Mouse (Mus musculus): ENCODE data around the gene Actn1. TPM values are rescaled to one million over a fixed set of nuclear protein-coding genes. Genes with fewer than 3 reads are reported as not detected.
A peak's percentile ranks its signal among the peaks of the same experiment; 100 is the strongest.

The Actn1 gene
- polyA plus RNA-seq, 1 experiment, result 193 TPM

DNA sequence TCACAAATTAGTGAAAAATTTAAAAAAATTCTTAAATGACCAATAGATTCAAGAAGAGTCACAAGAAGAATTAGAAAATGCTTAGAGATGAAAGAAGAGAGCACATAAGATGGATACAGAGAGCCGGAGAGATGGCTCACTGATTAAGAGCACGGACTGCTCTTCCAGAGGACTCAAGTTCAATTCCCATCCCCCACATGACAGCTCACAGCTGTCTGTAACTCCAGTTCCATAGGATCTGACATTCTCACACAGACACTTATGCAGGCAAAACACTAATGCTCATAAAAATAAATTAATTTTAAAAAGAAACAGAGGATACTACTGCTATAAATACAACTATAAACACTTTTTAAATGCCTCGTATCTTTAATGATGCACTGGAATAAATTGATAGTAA lies 115.3 kb downstream of the Actn1 start:
- H3K4me3 ChIP-seq (ENCODE audit: low read depth, low read length), result no peak overlapping the region
- peaks cover 2% of the 10 kb centered on the region for H3K4me1 ChIP-seq (ENCODE audit: control insufficient read depth, insufficient read depth, low read length)
- no peaks in the 10 kb centered on the region for H3K9me3 ChIP-seq (replicated peaks; ENCODE audit: control insufficient read depth, insufficient read depth, low read length, poor library complexity, severe bottlenecking)
- TF ChIP-seq EP300 (IDR thresholded peaks at IDR 0.05; ENCODE audit: insufficient read depth, low read depth, low read length) (no peak), POLR2A (IDR thresholded peaks at IDR 0.05; ENCODE audit: insufficient read depth, low read length) (no peak), CTCF (IDR thresholded peaks at IDR 0.05; ENCODE audit: low read depth, low read length) (no peak)
- no peaks in the 10 kb centered on the region for H3K27me3 ChIP-seq (ENCODE audit: control insufficient read depth, insufficient read depth, low read length, poor library complexity, severe bottlenecking)
- H3K9ac ChIP-seq (ENCODE audit: low read depth, poor library complexity, severe bottlenecking), result no peak overlapping the region
- no peak overlapping the region for H3K27ac ChIP-seq (ENCODE audit: insufficient read depth, low read length)
- no peaks in the 10 kb centered on the region for H3K36me3 ChIP-seq (ENCODE audit: control insufficient read depth, insufficient read depth, low read length, poor library complexity, severe bottlenecking)

DNA sequence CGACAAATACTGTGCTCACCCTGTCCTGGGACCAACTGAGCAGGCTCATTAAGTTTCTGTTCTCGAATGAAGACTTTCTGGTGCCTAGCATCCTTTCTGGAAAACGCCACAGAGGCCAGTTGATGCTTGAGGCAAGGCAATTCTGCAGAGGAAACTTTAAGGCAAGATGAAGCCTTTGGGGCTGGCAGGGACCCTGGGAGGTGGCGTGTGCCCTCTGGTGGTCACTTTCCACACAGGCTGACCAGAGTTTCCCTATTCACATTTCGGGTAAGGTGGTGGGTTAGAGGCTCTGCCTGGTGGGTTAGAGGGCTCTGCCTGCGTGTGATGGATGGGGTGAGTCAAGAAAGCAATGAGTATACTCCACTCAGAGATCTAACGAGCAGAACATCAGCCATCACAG lies 118.7 kb downstream of the Actn1 start:
- Histone ChIP-seq H3K4me1 (ENCODE audit: control insufficient read depth, insufficient read depth, low read length) (no peaks in the 10 kb centered on the region), H3K9me3 (replicated peaks; ENCODE audit: control insufficient read depth, insufficient read depth, low read length, poor library complexity, severe bottlenecking) (no peaks in the 10 kb centered on the region), H3K27me3 (ENCODE audit: control insufficient read depth, insufficient read depth, low read length, poor library complexity, severe bottlenecking) (no peaks in the 10 kb centered on the region), H3K4me3 (ENCODE audit: low read depth, low read length) (no peak overlapping the region), H3K9ac (ENCODE audit: low read depth, poor library complexity, severe bottlenecking) (no peak overlapping the region), H3K27ac (ENCODE audit: insufficient read depth, low read length) (no peak overlapping the region), H3K36me3 (ENCODE audit: control insufficient read depth, insufficient read depth, low read length, poor library complexity, severe bottlenecking) (no peaks in the 10 kb centered on the region)
- TF ChIP-seq CTCF (IDR thresholded peaks at IDR 0.05; ENCODE audit: low read depth, low read length) (peak; percentile 91), EP300 (IDR thresholded peaks at IDR 0.05; ENCODE audit: insufficient read depth, low read depth, low read length) (no peak)

- no peaks in the 10 kb centered on the region for H3K36me3 ChIP-seq (ENCODE audit: control insufficient read depth, insufficient read depth, low read length, poor library complexity, severe bottlenecking)
- H3K27me3 ChIP-seq (ENCODE audit: control insufficient read depth, insufficient read depth, low read length, poor library complexity, severe bottlenecking), result no peaks in the 10 kb centered on the region
- no peaks in the 10 kb centered on the region for H3K4me1 ChIP-seq (ENCODE audit: control insufficient read depth, insufficient read depth, low read length)
- no peak overlapping the region for H3K4me3 ChIP-seq (ENCODE audit: low read depth, low read length)
- H3K9ac ChIP-seq (ENCODE audit: low read depth, poor library complexity, severe bottlenecking), result no peak overlapping the region
- no peaks in the 10 kb centered on the region for H3K9me3 ChIP-seq (replicated peaks; ENCODE audit: control insufficient read depth, insufficient read depth, low read length, poor library complexity, severe bottlenecking)
- H3K27ac ChIP-seq (ENCODE audit: insufficient read depth, low read length), result no peak overlapping the region
- TF ChIP-seq EP300 (IDR thresholded peaks at IDR 0.05; ENCODE audit: insufficient read depth, low read depth, low read length) (no peak), POLR2A (IDR thresholded peaks at IDR 0.05; ENCODE audit: insufficient read depth, low read length) (no peak), CTCF (IDR thresholded peaks at IDR 0.05; ENCODE audit: low read depth, low read length) (no peak)
These were observed 119.2 kb downstream of the Actn1 start for GRCm38 (mm10) chr12:80141011-80141410.

DNA sequence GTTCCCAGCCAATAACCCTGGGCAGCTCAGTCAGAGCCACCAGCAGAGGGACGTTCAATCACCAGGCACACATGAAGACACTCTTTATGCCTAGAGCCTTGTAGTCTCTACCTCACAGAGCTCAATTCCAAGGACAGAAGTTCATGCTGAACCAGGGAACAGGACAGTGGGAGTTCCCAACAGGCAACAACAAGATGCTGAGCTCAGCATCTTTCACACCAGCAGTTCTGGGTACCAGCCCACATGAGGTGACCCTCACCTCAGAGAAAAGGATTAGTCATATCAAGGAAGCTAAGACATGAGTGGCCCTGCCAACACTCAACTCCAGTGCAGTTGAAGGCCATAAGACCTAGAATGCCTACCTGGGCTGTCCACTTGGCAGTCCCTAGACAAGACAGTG lies 122.4 kb downstream of the Actn1 start:
- no peaks in the 10 kb centered on the region for H3K36me3 ChIP-seq (ENCODE audit: control insufficient read depth, insufficient read depth, low read length, poor library complexity, severe bottlenecking)
- H3K9ac ChIP-seq (ENCODE audit: low read depth, poor library complexity, severe bottlenecking), result no peak overlapping the region
- no peak for TF ChIP-seq POLR2A (IDR thresholded peaks at IDR 0.05; ENCODE audit: insufficient read depth, low read length)
- no peak for TF ChIP-seq CTCF (IDR thresholded peaks at IDR 0.05; ENCODE audit: low read depth, low read length)
- no peak for TF ChIP-seq EP300 (IDR thresholded peaks at IDR 0.05; ENCODE audit: insufficient read depth, low read depth, low read length)
- no peaks in the 10 kb centered on the region for H3K27me3 ChIP-seq (ENCODE audit: control insufficient read depth, insufficient read depth, low read length, poor library complexity, severe bottlenecking)
- H3K4me3 ChIP-seq (ENCODE audit: low read depth, low read length), result no peak overlapping the region
- H3K9me3 ChIP-seq (replicated peaks; ENCODE audit: control insufficient read depth, insufficient read depth, low read length, poor library complexity, severe bottlenecking), result no peaks in the 10 kb centered on the region
- no peaks in the 10 kb centered on the region for H3K4me1 ChIP-seq (ENCODE audit: control insufficient read depth, insufficient read depth, low read length)
- H3K27ac ChIP-seq (ENCODE audit: insufficient read depth, low read length), result no peak overlapping the region

DNA sequence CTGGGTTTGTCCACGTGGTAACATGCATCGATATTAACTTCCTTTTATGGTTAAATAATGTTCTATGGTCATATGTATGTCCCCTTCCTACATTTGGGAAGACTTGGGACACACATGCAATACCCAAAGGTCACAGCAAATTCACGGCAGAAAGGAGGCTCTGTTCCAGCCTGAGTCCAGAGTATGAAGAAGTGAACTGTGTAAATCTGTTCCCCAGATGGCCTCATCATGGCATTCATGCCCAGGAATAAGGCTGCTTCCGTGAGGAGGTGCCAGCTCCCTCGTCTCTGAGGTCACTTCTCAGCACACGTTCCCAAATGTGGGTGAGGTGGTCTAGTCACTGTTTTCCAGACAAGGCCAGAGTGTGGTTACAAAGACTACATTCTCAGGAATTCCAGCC lies 122.9 kb downstream of the Actn1 start:
- H3K4me3 ChIP-seq (ENCODE audit: low read depth, low read length), result no peak overlapping the region
- H3K36me3 ChIP-seq (ENCODE audit: control insufficient read depth, insufficient read depth, low read length, poor library complexity, severe bottlenecking), result no peaks in the 10 kb centered on the region
- no peak for TF ChIP-seq EP300 (IDR thresholded peaks at IDR 0.05; ENCODE audit: insufficient read depth, low read depth, low read length)
- no peak for TF ChIP-seq CTCF (IDR thresholded peaks at IDR 0.05; ENCODE audit: low read depth, low read length)
- TF ChIP-seq POLR2A (IDR thresholded peaks at IDR 0.05; ENCODE audit: insufficient read depth, low read length), result no peak
- H3K27me3 ChIP-seq (ENCODE audit: control insufficient read depth, insufficient read depth, low read length, poor library complexity, severe bottlenecking), result no peaks in the 10 kb centered on the region
- no peaks in the 10 kb centered on the region for H3K9me3 ChIP-seq (replicated peaks; ENCODE audit: control insufficient read depth, insufficient read depth, low read length, poor library complexity, severe bottlenecking)
- H3K4me1 ChIP-seq (ENCODE audit: control insufficient read depth, insufficient read depth, low read length), result no peaks in the 10 kb centered on the region
- no peak overlapping the region for H3K9ac ChIP-seq (ENCODE audit: low read depth, poor library complexity, severe bottlenecking)
- no peak overlapping the region for H3K27ac ChIP-seq (ENCODE audit: insufficient read depth, low read length)

DNA sequence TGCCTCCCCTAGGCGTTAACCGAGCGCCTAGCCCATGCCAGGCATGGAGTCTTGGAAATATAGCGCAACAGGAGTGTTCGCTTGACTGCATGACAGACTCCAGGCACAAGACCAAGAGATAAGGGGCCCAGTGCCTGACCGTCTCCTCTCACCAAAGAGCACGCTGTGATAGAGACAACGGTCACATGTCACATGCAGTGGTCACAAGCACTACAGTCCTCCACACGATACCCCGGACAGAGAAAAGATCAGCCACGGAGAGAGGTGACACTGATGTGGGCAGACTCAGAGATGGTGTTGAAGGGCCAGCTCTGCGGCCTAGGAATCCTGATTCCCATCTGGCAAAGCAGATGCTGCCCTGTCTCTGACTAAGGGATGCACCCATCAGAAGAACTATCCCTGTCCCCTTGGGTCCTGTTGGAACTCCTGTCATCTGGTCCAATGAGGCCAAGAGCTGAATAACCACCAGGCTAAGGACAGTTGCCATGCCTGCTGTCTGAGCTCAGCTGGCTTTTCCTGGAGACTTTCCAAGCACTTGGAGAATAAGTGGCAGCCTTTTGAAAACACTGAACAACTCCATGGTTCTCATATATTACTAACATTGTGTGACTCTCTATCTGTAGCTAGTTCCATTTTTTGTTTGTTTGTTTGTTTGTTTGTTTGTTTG lies 123.8 kb downstream of the Actn1 start:
- H3K9ac ChIP-seq (ENCODE audit: low read depth, poor library complexity, severe bottlenecking), result no peak overlapping the region
- H3K27ac ChIP-seq (ENCODE audit: insufficient read depth, low read length), result no peak overlapping the region
- no peaks in the 10 kb centered on the region for H3K4me1 ChIP-seq (ENCODE audit: control insufficient read depth, insufficient read depth, low read length)
- TF ChIP-seq POLR2A (IDR thresholded peaks at IDR 0.05; ENCODE audit: insufficient read depth, low read length) (no peak), CTCF (IDR thresholded peaks at IDR 0.05; ENCODE audit: low read depth, low read length) (no peak), EP300 (IDR thresholded peaks at IDR 0.05; ENCODE audit: insufficient read depth, low read depth, low read length) (no peak)
- H3K27me3 ChIP-seq (ENCODE audit: control insufficient read depth, insufficient read depth, low read length, poor library complexity, severe bottlenecking), result no peaks in the 10 kb centered on the region
- H3K4me3 ChIP-seq (ENCODE audit: low read depth, low read length), result no peak overlapping the region
- no peaks in the 10 kb centered on the region for H3K36me3 ChIP-seq (ENCODE audit: control insufficient read depth, insufficient read depth, low read length, poor library complexity, severe bottlenecking)
- H3K9me3 ChIP-seq (replicated peaks; ENCODE audit: control insufficient read depth, insufficient read depth, low read length, poor library complexity, severe bottlenecking), result no peaks in the 10 kb centered on the region
